Mouse (Mus musculus) layer of hippocampus, postnatal 25 days (tissue): ENCODE data around the gene Gjb4. TPM values are rescaled to one million over a fixed set of nuclear protein-coding genes. Genes with fewer than 3 reads are reported as not detected.

Experiments used
- DNase-seq, 2 experiments: peaks; one replicate each; pipeline ENCODE4 v3.0.0; 2022; ENCODE audit warnings: mixed read lengths in 2 of 2, low spot score in 1 of 2; ENCODE audit errors: extremely low spot score in 1 of 2
- total RNA-seq, 2 experiments: library from RNA; stranded (reverse); gene quantifications; 2 replicates each; pipeline ENCODE4 v1.2.3; 2021

Gene Gjb4
- total RNA-seq, 2 experiments from 2014 or later, result not detected

DNA sequence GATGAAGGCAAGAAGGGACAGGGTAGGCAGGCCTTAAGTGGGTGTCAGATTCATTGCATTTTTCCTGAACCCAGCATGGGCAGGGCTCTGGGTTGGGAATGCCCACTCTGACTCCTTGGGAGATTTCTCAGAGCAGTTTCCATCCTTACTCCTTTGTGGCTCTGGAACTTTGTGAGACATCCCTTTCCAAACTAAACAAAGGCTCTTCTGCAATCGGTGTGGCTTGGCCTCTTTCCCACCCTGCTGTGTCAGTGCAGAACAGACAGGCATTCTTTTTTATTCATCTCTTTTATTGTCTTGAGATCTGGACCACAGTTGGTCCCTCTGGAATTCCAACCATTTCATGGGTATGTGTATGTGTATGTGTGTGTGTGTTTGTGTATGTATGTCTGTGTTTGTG lies 1.3 kb downstream of the Gjb4 start:
- DNase-seq, result no peak

DNA sequence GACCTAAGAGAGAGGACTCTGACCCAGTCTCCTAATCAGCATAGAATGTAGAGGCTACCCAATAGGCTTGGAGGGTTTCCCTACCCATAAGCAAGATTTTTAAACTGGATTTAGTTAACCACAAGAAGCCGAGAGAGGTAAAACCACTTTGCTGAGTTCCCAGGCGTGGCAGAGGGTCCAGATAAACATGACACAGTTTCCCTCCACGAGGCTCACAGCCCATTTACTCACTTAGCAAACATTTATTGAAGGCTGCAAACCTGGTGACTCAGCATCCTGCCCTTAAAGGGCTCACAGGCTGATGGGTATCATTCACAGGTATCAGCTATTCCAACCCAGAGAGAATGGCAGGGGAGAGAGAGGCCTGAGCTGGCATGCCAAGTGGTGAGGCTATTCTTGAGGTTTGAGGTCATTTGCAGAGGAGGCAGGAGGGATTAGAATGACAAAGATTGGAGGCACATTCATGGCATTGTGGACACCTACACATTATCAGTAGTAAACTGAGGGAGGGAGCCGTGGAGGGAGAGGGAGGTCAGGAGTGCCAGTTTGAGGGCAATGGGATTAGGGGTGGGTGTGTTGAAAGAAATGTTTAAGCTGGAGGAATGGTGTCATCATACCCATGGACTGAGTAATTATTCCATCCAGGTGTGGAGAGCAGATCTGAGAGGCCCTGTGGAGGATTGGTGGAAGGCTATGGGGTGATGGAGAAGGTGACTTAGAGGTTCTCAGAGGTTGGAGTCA lies 4.2 kb downstream of the Gjb4 start:
- no peak for DNase-seq

DNA sequence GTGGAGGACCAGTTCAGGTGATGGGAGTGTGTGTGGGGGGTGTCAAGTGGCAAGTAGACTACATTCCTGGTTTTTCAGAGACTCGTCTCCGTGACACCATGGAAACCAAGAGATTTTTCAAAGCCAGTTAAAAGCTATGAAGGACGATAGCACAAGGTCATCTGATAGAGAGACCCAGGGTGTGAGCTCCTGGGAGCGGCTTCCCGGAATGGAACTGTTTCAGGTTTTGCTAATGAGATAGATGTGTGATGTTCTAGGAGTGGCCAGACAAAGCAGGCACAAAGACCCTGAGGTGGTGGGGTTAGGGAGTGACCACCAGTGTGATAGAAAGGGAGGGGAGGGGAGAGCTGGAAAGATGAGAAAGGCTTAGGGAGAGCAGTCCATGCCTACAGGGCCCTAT lies 8.9 kb downstream of the Gjb4 start:
- DNase-seq, result no peak

DNA sequence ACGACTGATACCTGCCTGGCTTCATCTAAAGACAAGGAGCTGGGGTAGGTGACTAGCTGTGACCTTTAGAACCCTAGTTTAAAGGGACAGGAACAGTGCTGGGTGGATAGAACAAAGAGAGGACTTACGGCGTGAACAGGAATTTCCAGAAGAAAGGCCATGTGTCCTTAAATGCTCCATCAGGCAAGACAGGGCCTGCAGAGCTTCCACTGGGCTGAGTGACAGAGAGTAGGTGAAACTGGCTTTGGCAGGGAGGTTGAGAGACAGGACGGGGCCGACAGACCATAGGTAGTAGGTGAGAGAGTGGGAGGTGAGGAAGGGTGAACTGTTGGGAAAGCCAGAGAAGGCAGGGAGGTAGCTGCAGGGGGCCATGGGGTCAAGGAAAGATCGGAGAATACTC lies 12.5 kb downstream of the Gjb4 start:
- DNase-seq, result no peak

DNA sequence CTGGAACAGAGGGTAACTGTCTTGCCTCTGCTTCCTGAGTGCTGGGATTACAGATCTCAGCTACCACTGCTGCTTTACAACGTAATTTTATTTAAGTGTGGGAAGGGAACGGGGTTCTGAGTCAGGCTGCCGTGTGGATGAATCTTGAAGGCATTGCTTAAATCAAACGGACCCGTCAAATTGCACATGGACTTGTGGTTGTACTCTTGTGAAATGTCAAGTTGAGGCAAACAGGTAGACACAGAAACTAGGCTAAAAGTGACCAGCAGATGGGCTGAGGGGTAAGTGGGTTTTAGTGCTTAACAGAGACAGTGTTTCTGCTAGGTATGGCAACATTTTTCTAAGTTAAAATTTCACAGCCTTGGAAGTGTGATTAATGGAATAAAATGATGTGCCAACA lies 16.2 kb downstream of the Gjb4 start:
- DNase-seq, result no peak

DNA sequence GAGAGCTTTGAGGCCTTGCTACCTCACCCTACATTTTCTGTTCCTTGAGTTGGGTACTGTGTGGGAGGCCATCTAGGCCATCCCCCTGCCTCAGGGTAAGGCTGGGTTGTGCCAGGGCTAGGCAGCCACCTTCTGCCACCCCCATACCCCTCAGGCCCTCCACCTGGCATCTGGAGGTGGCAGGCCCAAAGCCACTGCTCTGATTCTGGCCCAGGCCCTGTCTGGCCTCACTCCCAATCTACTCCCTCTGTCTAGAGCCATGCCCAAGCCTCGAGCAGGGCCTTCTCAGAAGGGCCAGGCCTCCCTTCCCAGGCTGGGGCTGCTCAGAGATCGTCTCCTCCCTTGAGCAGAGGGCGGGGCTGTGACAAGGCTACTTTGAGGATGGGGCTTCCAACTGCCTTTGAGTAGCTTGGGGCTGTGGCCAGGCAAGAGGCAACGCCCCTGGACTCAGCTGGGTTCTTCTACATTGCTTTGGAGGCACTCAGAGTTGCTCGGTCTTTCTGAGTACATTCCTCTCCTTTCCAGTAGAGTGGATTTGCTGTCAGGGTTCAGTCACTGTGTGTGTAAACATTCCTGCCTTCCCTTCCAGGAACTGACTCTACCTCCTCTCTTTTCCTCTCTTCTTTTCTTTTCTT lies 18.9 kb downstream of the Gjb4 start:
- no peak for DNase-seq

DNA sequence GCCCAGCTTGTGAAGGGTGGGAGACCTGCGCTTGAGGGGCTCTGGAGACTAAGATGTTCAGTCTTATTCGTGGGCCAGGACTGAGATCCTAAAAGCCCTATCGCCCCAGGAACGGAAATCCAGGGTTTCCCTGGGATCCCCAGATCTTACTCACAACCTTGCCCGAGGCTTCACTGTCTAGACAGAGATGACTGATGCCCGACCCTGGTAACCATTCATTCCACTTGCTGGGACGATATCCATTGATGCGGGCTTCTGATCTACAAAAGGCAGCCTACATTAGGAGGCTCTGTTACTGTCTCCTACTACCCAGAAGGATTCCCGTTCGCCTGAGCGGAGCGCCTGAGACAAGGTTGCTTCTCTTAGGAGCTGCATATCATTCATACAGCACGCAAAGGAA lies 22.7 kb downstream of the Gjb4 start:
- no peak for DNase-seq

DNA sequence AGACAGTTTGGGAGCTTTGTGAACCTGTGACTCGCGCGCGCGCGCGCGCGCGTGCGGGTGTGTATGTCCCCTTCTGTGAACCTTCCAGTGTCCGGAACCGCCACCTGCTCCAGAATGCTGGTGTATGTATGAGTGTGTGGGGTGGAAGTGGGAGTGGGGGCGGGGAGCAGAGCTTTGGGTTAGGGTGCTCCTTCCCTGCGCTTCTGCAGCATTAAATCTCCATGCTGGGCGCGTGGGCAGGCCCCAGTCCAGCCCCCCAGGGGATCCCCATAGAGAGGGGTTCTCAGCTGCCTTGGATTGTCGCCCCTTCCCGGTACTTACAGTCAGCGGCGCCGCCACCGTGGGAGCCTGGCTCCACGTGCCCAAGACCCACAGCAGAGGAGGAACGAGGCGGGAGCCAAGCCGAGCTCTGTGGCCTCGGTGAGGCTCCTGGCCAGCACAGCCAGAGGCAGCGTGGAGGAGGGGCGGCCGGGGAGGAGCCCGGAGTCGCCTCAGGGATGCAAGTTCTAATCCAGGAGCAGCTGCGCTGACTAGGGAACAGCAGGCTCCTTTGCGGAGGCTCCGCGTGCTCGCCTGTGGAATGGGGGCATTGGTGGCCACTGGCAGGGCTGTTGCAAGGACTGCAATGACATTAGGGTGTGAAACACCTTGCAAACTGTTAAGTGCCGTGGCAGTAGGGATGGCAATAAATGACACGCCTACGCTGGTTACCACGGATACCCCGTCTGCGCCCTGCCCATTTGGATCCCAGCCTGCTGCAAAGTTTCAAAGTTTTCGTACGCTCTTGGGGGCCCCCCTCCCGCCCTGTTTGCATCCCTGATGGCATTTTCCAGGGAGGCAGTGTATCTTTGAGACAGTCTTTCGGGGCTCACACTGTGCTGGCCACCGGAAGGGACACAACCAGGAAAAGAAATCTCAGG lies 23.4 kb downstream of the Gjb4 start, which contains the start of gene Gjb3:
Gene Gjb3 (minus strand): TSS at position 664 of the 920 bp plus-strand sequence.
- DNase-seq, result no peak

DNA sequence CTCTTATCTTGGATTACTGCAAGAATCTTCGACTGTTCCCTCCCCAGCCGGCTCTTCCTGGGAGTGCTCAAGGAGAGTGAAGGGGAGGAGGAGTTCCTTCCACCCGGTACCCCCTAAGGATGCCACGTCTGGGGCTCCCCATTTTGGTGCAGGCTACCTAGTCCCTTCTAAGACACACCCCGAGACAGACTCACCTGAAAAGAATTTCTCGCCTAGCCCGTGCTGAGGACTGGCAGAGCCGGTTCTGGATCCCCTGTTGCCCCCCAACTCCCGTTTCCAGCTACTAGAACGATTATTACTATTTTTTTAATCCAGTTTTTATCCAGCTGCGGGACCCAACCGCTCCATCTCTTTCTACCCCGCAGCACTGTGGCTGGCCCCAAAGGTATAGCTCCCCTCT lies 24.1 kb downstream of the Gjb4 start:
- DNase-seq, result no peak

DNA sequence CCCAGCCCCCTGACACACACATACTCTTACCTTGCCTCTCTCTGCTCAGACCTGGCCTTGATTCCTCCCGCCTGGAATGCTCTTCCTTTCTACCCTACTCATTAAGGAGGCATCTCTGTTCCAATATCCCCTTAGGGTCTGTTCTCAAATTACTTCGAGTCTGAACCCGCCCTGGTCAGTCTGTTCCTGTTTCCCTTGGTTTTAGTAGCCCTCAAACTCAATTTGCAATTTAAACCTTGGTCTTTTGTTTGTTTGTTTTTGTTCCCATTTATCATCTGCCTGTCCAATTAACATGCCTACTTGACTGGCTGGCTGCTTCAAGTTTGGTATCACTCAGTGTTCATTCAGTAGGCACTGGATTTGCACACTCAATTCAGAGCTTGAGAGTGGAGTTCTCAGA lies 24.8 kb downstream of the Gjb4 start:
- DNase-seq, result no peak

DNA sequence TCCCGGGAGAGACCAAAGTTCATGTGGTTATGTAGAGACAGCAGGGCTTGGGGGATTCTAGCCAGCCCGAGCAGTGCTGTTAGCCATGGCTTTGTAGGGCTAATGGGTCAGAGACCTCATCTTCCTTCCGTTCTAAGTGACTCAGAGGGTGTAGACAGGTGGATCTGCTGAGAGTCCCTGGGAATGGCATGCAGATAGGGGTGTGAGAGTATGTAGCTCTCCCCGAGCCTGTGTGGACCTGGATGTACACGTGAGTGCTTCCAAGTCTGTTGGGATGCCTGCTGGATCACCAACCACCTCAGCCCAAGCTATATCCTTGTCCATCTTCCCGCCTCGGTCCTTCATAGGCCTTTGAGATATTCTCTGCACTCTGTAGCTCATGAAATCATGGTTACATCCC lies 25.5 kb downstream of the Gjb4 start:
- DNase-seq, result no peak

DNA sequence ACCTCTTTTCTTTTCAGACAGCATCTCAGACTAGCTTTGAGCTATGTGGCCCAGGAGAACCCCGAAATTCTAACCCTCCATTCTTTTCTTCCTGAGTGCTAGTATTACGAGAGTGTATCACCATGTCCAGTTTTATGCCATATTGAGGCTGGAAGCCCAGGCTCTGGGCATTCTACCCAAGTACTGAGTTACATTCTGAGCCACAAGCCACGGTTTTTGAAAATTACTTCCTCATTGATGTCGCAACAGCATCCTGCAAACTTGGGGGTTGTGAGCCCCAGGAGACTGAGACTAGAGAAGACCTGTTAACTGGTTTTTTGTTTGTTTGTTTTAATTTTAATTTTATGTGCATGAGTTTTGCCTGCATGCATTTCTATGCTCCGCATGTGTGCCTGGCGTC lies 26.1 kb downstream of the Gjb4 start:
- no peak for DNase-seq

DNA sequence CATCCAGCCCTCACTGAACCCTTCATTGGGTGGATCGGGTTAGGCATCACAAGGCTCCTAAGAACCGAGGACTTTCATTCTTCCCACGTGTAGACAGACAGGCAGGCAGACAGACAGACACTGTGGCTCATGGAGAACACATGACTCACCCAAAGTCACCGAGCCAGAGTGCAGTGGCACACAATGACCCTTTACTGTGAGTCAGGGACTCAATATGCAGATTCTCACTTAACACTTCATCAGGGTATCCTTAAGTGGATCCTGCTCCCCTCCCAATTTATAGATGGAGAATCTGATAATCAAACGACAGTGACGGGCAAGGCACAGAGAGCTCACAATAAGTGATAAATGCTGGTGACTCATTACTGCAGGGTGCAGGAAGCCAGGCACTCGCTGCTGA lies 26.6 kb downstream of the Gjb4 start:
- no peak for DNase-seq

DNA sequence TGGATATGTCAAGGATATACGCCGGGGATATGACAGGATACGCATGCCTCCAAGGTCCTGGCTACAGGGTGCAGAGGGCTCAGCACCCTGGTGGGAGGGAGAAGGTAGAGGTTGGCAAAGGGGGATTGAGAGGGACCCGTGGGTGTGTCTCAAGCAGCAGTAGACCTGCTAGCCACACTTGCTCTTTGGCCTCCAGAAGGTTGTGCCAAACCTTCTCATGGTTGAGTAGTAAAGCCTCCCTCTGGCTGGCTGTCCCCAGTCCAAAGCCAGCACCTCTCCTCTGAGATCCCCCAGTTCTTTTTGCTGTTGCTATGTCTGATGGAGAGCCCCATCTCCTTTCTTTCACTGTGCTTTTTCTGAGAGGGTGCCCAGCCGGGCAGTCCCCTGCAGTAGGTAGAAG lies 28.6 kb downstream of the Gjb4 start:
- DNase-seq, result no peak

DNA sequence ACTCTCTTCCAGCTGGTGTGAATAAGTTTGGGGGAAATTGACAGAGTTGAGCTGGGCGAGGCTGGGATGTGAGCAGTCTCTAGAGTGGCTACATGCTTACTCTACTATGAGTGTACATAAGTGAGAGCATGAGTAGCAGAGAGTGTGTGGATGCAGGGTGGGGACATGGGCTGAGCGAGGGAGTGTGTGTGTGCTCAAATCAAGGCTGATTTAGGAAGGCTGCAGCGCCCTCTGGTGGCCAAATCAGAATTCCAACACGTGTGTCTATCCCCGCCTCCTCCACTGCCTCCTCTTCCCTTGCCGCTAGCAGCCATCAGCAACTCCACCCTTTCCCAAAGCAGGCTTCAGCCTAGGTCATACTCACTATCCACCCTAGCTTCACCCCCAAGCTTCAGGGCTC lies 29.1 kb downstream of the Gjb4 start:
- peak; percentile 70 to 96 for DNase-seq

DNA sequence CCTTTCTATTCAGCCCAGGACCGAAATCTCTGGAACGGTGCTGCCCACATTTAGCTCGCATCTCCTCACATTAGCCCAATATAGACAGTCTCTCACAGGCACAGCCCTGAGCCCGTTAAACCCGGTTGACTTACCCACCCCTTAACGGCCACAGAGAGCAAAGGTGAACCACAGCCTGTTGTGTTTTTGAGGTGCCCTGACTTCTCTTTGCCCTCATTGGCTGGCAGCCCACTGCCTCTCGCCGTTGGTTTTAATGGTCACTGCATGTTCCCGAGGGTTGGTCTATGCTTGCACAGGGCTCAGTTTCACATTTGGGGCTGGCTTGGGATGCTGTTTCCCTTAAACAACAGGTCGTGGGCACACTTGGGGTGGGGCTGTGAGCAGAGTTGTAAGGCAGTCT lies 29.6 kb downstream of the Gjb4 start:
- DNase-seq, result no peak

DNA sequence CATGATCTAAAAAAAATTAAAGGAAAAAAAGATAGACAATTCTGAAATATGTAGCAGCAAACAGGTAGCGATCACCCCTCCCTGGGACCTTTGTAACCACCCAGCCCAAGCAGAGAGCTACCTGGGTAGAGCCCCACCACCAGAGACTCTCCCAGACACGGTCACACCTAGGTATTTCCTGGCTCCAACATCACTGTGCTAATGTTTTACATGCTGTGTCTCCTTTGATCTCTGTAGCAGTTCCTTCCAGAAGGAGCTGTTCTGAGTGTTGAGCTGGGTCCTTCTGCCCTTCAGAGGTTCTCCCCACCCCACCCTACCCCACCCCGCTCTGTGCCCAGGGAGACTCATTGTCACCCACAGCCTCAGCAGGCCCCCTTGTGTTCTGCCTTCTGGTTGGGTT lies 30.2 kb downstream of the Gjb4 start:
- DNase-seq, result no peak

DNA sequence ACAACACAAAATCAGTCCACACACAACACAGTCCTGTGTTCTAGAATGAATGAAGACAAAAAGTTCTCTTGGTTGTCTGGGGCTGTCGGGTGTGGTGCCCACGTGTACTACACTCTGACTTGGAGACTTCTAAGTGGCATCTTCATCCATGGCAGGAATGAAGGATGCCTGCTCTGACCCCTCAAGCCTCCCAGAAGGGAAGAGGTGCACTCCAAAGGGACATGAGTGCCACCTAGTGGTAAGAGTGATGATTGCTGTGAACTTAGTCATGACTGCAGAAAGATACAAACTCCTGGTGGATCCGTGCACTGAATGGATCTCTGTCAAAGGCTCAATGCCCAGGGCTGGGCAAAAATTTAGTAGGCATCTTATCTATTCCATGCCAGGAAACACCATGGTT lies 34.3 kb downstream of the Gjb4 start:
- peak; percentile 40 to 78 for DNase-seq

DNA sequence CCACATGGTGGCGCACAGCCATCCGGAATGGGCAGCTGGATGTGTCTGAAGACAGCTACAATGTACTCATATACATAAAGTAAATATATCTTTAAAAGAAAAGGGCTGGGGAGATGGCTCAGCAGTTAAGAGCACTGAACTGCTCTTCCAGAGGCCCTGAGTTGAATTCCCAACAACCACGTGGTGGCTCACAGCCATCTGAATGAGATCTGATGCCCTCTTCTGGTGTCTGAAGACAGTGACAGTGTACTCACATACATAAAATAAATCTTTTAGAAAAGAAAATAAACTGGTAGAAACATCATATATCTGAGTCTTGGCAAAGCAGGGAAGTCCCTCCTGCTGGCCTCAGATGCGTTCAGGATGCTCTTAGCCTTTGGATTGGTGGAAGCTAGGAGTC lies 36.7 kb downstream of the Gjb4 start:
- no peak for DNase-seq

DNA sequence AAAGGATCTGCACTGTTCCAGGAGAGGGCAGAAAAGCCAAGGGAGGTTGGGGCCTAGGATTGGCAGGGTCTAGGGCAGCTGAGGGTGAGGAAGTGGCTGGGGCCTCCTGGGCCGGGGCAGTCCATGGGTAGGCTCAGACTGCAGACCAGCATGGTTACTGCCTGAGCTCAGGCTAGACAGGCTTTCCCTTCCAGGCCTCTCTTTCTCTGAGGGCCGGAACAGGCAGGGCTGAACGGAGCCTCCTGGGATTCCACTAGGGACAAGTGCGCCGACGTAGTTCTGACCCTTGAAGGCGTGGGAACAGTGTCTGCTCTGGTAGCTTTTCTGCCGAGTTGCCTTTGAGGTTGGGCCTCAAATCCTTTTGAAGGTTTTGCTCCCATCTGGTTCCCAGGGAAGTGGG lies 38.1 kb downstream of the Gjb4 start:
- no peak for DNase-seq

DNA sequence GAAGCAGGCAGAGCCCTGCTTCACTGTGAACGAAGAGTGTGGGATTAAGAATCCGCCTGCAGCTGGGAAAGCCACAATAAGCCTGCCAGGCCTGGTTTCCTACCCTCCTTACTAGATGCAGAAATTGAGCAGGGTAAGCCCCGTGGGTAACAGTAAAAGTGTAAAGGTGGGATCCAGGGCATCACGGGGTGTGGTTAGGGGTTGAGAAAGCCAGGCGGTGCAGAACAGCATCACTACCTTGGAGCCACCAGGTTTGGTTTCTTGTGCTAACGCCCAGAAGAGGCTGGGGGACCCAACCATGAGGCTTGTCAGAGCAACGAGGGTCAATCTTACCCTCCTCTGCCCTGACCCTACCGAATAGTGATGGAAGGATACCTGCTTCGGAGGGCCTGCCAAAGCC lies 39.3 kb downstream of the Gjb4 start:
- no peak for DNase-seq
